In the genomic region with DNA sequence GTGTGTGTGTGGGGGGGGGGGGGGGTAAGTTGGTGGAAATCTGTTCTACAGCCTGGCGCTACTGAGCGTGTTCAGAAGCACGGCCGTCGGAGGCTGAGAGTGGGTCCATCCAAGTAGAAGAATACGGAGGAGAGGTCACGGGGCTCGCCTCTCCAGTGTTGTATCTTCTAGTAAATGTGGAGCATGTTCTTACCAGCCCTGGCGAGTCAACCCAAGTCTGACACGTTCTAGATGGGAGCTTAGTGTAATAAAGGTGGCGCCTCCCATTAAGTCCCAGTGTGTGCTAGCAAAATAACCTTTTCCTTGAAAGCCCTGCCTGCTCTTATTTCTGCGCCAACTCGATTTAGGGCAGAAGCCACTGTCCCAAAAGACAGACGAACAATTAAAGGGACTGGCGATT, we compare ENCODE assay signal across 12 mouse cellular contexts. TPM values are rescaled to one million over a fixed set of nuclear protein-coding genes. Genes with fewer than 3 reads are reported as not detected.
A peak's percentile ranks its signal among the peaks of the same experiment; 100 is the strongest.
DNase-seq lines count a peak whose midpoint lies in the region.
"Had no signal": no experiment of that assay in that cellular context is flagged by ENCODE, and none has a peak within 500 bp of the region (broad histone marks: within the 10 kb centered on the region; RNA-seq: fewer than 3 reads in every experiment).

No protein-coding gene starts in this region.

- DNase-seq in adrenal gland, adult 8-10 months: peak; percentile 14
- DNase-seq in adrenal gland, postnatal 4 days (ENCODE audit: low spot score in 2 of 2): no peak
- DNase-seq in urinary bladder, adult 18-20 months (ENCODE audit: low spot score in 2 of 2): peak; percentile 14 to 59
- no peak for DNase-seq in urinary bladder, postnatal 10 days (ENCODE audit: low spot score)
- peak; percentile 61 for DNase-seq in urinary bladder, postnatal 14 days (ENCODE audit: low spot score)
- DNase-seq in neural tube, embryonic 10.5 days (ENCODE audit: extremely low spot score, low spot score): no peak
- DNase-seq in frontal cortex, adult 2 months (ENCODE audit: extremely low spot score in 1 of 2, low spot score in 1 of 2): no peak
- DNase-seq: cerebellum, adult 11 months; cerebellum, adult 8-10 months; cerebellum, postnatal 36 days; gastrocnemius, postnatal 10 days had no signal

RNA-seq across cellular contexts. Expression of gene Svep1, which starts 29.4 kb away (rescaled TPM):
- 10 to 100 TPM in 3 of 4 experiments, 1 to 10 TPM in 1; 7.3 to 16.0 (median 12.5) TPM for total RNA-seq in adrenal gland, adult 8-10 months (2022)
- total RNA-seq in adrenal gland, postnatal 4 days (2021): 10 to 100 TPM; 12.8 to 14.5 TPM
- 1.1 and 1.2 TPM in 2 replicates for polyA plus RNA-seq in frontal cortex, adult 2 months (2012; rRNA removed)
- total RNA-seq: MEL had no signal

Comparison
In these comparisons a context has a peak if more than half of its experiments do, and no peak if none do; other contexts are left out.
1. DNase-seq: peak in adrenal gland, adult 8-10 months (single experiment), urinary bladder, adult 18-20 months (2 of 2) and urinary bladder, postnatal 14 days (single experiment); none in adrenal gland, postnatal 4 days (0 of 2), urinary bladder, postnatal 10 days (single experiment), neural tube, embryonic 10.5 days (single experiment) and frontal cortex, adult 2 months (0 of 2).